Mouse (Mus musculus) embryonic facial prominence, embryonic 12.5 days (tissue): ENCODE data around the gene Smyd5. TPM values are rescaled to one million over a fixed set of nuclear protein-coding genes. Genes with fewer than 3 reads are reported as not detected.

ENCODE experiments used
- ATAC-seq: fragments of 200-750 bp; cut with Nextera tagmentation; 2 replicates; pipeline ENCODE4 v1.8.0; 2017; ENCODE audit not compliant: insufficient number of reproducible peaks, insufficient read depth, low FRiP score, low TSS enrichment
- H3K27ac ChIP-seq: fragments of 300-500 bp; sonication (generic); 2 replicates; pipeline ENCODE4 v1.5.1; 2016; ENCODE audit warnings: mild to moderate bottlenecking
- H3K27me3 ChIP-seq: fragments of 300-500 bp; sonication (generic); 2 replicates; pipeline ENCODE4 v1.6.1; 2016; ENCODE audit warnings: mild to moderate bottlenecking, moderate library complexity
- H3K36me3 ChIP-seq: fragments of 300-500 bp; sonication (generic); 2 replicates; pipeline ENCODE4 v1.6.1; 2016; ENCODE audit warnings: mild to moderate bottlenecking
- H3K4me1 ChIP-seq: fragments of 300-500 bp; sonication (generic); 2 replicates; pipeline ENCODE4 v1.6.1; 2016
- H3K4me2 ChIP-seq: fragments of 300-500 bp; sonication (generic); replicated peaks from 2 replicates; pipeline ENCODE4 v1.6.1; 2016; ENCODE audit warnings: mild to moderate bottlenecking, moderate library complexity
- H3K4me3 ChIP-seq: fragments of 300-500 bp; sonication (generic); 2 replicates; pipeline ENCODE4 v1.5.1; 2016; ENCODE audit warnings: mild to moderate bottlenecking
- H3K9ac ChIP-seq: fragments of 300-500 bp; sonication (generic); 2 replicates; pipeline ENCODE4 v1.6.1; 2016; ENCODE audit warnings: mild to moderate bottlenecking, moderate library complexity
- H3K9me3 ChIP-seq: fragments of 300-500 bp; sonication (generic); 2 replicates; pipeline ENCODE4 v1.6.1; 2016; ENCODE audit warnings: mild to moderate bottlenecking, moderate library complexity
- WGBS: fragments of 180-500 bp; shearing (Covaris S2); methylation state at CpG from one replicate; pipeline ENCODE4 v1.1.7; 2016; 5-methylcytosine and 5-hydroxymethylcytosine counted together
- polyA plus RNA-seq: library from polyadenylated mRNA; unstranded; fragments of >200 nt; fragmentation: Nextera tagmentation; extraction: Ambion mirVana; gene quantifications from 2 replicates; pipeline ENCODE4 v1.2.1, GENCODE M21; 2016

Gene Smyd5
- polyA plus RNA-seq, 1 experiment from 2014 or later = 66.4 TPM

- 74% methylated on average over 2 of the region's 2 CpGs for WGBS
- Histone ChIP-seq H3K4me1 (no peaks in the 10 kb centered on the region), H3K4me3 (no peak overlapping the region), H3K4me2 (no peak overlapping the region), H3K27ac (no peak overlapping the region), H3K27me3 (peaks cover 20% of the 10 kb centered on the region), H3K36me3 (no peaks in the 10 kb centered on the region), H3K9me3 (no peaks in the 10 kb centered on the region), H3K9ac (no peak overlapping the region)
- ATAC-seq = no peak
These were observed 12.6 kb upstream of the Smyd5 start for GRCm38 (mm10) chr6:85419150-85419549.

GRCm38 (mm10) chr6:85423836-85424379, 7.9 kb upstream of the Smyd5 start, which contains the start of gene Noto:
Gene Noto (plus strand): TSS chr6:85423886.
- Histone ChIP-seq H3K9me3 (no peaks in the 10 kb centered on the region), H3K9ac (0 out of 2 replicates have a peak within 1 kb of the TSS, but pooled peaks have one; percentile 21), H3K36me3 (no peaks in the 10 kb centered on the region), H3K4me3 (no peak within 1 kb of the TSS), H3K4me1 (no peaks in the 10 kb centered on the region), H3K27me3 (peaks cover 34% of the 10 kb centered on the region), H3K4me2 (peak within 1 kb of the TSS; percentile 35; the same call in 1 of the 2 replicates), H3K27ac (no peak within 1 kb of the TSS)
- ATAC-seq = no peak
- WGBS = 12% methylated on average over 28 of the region's 28 CpGs

DNA sequence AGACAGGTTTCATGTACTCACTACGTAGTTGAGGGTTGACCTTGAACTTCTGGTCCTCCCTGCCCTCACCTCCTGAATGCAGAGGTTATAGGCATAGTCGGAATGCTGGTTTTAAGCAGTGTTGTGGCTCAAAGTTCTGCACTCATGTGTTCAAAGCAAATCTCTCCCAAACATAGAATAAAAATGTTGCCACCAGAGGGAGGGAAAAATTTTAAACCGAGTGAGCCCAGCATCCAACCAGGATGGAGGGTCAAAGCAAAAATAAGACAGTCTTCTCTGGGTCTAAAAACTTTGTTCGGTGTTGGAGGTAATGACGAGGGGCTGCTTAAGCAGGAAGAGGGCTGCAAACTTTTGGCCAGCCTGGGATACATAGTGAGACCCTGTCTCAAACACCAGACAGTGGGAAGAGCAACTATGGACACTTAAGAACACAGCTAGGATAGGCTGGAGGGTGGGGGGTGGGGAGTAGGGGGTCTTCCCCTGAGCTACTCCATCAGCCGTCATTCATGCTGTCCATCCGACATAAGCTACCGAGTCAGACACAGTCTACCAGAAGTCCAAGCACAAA, 431 bp upstream of the Smyd5 start:
- Histone ChIP-seq H3K4me2 (peak overlapping the region; percentile 66), H3K4me1 (peaks cover 8% of the 10 kb centered on the region; the same call in 1 of the 2 replicates), H3K9ac (peak overlapping the region; percentile 69), H3K36me3 (no peaks in the 10 kb centered on the region), H3K27ac (no peak overlapping the region), H3K9me3 (no peaks in the 10 kb centered on the region), H3K27me3 (peaks cover 7% of the 10 kb centered on the region), H3K4me3 (peak overlapping the region; percentile 85)
- ATAC-seq = no peak
- WGBS = 46% methylated on average over 8 of the region's 8 CpGs

DNA sequence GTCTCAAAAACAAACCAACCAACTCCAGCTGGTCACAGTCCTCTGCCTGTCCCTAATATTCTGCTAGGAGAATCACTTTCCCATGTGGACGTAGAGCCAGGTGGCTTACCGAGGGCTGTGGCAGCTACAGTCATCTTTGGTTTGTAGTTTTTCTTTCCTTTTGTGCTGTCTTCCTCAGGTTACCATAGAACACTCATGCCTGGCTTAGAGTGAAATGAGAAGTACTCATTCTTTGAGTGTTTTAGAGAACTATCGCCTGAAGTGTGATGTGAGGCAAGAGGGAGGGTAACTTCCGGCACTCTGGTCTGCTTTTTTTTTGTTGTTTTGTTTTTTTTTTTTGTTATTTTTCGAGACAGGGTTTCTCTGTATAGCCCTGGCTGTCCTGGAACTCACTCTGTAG, 2.1 kb downstream of the Smyd5 start:
- Histone ChIP-seq H3K27me3 (no peaks in the 10 kb centered on the region), H3K4me3 (no peak overlapping the region), H3K4me2 (no peak overlapping the region), H3K9ac (no peak overlapping the region), H3K27ac (no peak overlapping the region), H3K4me1 (peaks cover 8% of the 10 kb centered on the region; the same call in 1 of the 2 replicates), H3K9me3 (no peaks in the 10 kb centered on the region), H3K36me3 (peaks cover 10% of the 10 kb centered on the region)
- ATAC-seq = no peak
- 75% methylated on average over 5 of the region's 5 CpGs for WGBS

GRCm38 (mm10) chr6:85436204-85436603, 4.4 kb downstream of the Smyd5 start:
- 86% methylated on average over 1 of the region's 1 CpGs for WGBS

GRCm38 (mm10) chr6:85436631-85437030, 4.8 kb downstream of the Smyd5 start:
- Histone ChIP-seq H3K4me2 (no peak overlapping the region), H3K9ac (no peak overlapping the region), H3K4me3 (no peak overlapping the region), H3K36me3 (peaks cover 35% of the 10 kb centered on the region), H3K9me3 (no peaks in the 10 kb centered on the region), H3K27me3 (no peaks in the 10 kb centered on the region), H3K27ac (no peak overlapping the region), H3K4me1 (peaks cover 8% of the 10 kb centered on the region; the same call in 1 of the 2 replicates)
- ATAC-seq = no peak
- 86% methylated on average over 5 of the region's 6 CpGs for WGBS

More at GRCm38 (mm10) chr6:85436204-85436603, 4.4 kb downstream of the Smyd5 start:
- H3K27ac ChIP-seq = no peak overlapping the region
- ATAC-seq = no peak
- no peak overlapping the region for H3K4me3 ChIP-seq
- H3K9ac ChIP-seq = no peak overlapping the region
- no peak overlapping the region for H3K4me2 ChIP-seq
- H3K9me3 ChIP-seq = no peaks in the 10 kb centered on the region
- H3K36me3 ChIP-seq = peaks cover 31% of the 10 kb centered on the region
- H3K27me3 ChIP-seq = no peaks in the 10 kb centered on the region
- H3K4me1 ChIP-seq = peaks cover 8% of the 10 kb centered on the region; the same call in 1 of the 2 replicates

- WGBS = 84% methylated on average over 4 of the region's 4 CpGs
- ATAC-seq = no peak
- no peak overlapping the region for H3K27ac ChIP-seq
- H3K27me3 ChIP-seq = no peaks in the 10 kb centered on the region
- H3K4me3 ChIP-seq = no peak overlapping the region
- H3K9me3 ChIP-seq = no peaks in the 10 kb centered on the region
- H3K36me3 ChIP-seq = peaks cover 63% of the 10 kb centered on the region
- H3K4me2 ChIP-seq = no peak overlapping the region
- H3K4me1 ChIP-seq = no peaks in the 10 kb centered on the region
- no peak overlapping the region for H3K9ac ChIP-seq
These were observed 9.4 kb downstream of the Smyd5 start for GRCm38 (mm10) chr6:85441142-85441541.

GRCm38 (mm10) chr6:85443488-85444233, 11.9 kb downstream of the Smyd5 start:
- Histone ChIP-seq H3K9me3 (no peaks in the 10 kb centered on the region), H3K4me1 (no peaks in the 10 kb centered on the region), H3K4me3 (no peak overlapping the region), H3K27ac (no peak overlapping the region), H3K27me3 (no peaks in the 10 kb centered on the region), H3K4me2 (no peak overlapping the region), H3K36me3 (peaks cover 65% of the 10 kb centered on the region), H3K9ac (no peak overlapping the region)
- ATAC-seq = no peak
- 89% methylated on average over 3 of the region's 3 CpGs for WGBS

- peaks cover 57% of the 10 kb centered on the region for H3K36me3 ChIP-seq
- no peak overlapping the region for H3K27ac ChIP-seq
- no peak for ATAC-seq
These were observed 12.6 kb downstream of the Smyd5 start for GRCm38 (mm10) chr6:85444266-85444965.

GRCm38 (mm10) chr6:85445286-85445685, 13.5 kb downstream of the Smyd5 start:
- Histone ChIP-seq H3K4me1 (0 out of 2 replicates have a peak, but pooled peaks cover under 1% of the 10 kb centered on the region), H3K27ac (no peak overlapping the region), H3K9me3 (no peaks in the 10 kb centered on the region), H3K9ac (no peak overlapping the region), H3K36me3 (peaks cover 49% of the 10 kb centered on the region), H3K27me3 (no peaks in the 10 kb centered on the region), H3K4me2 (no peak overlapping the region), H3K4me3 (no peak overlapping the region)
- 66% methylated on average over 5 of the region's 5 CpGs for WGBS
- no peak for ATAC-seq

More at GRCm38 (mm10) chr6:85444266-85444965, 12.6 kb downstream of the Smyd5 start:
- Histone ChIP-seq H3K9ac (no peak overlapping the region), H3K4me1 (no peaks in the 10 kb centered on the region), H3K9me3 (no peaks in the 10 kb centered on the region), H3K27me3 (no peaks in the 10 kb centered on the region), H3K4me2 (no peak overlapping the region), H3K4me3 (no peak overlapping the region)
- 85% methylated on average over 8 of the region's 8 CpGs for WGBS

- 86% methylated on average over 6 of the region's 6 CpGs for WGBS
- H3K36me3 ChIP-seq = peaks cover 35% of the 10 kb centered on the region
- no peaks in the 10 kb centered on the region for H3K27me3 ChIP-seq
- no peaks in the 10 kb centered on the region for H3K9me3 ChIP-seq
- H3K4me1 ChIP-seq = 0 out of 2 replicates have a peak, but pooled peaks cover 4% of the 10 kb centered on the region
- no peak overlapping the region for H3K27ac ChIP-seq
- no peak for ATAC-seq
- H3K4me2 ChIP-seq = no peak overlapping the region
- H3K9ac ChIP-seq = no peak overlapping the region
- H3K4me3 ChIP-seq = no peak overlapping the region
These were observed 15.6 kb downstream of the Smyd5 start for GRCm38 (mm10) chr6:85447351-85447750.
